In the genomic region with DNA sequence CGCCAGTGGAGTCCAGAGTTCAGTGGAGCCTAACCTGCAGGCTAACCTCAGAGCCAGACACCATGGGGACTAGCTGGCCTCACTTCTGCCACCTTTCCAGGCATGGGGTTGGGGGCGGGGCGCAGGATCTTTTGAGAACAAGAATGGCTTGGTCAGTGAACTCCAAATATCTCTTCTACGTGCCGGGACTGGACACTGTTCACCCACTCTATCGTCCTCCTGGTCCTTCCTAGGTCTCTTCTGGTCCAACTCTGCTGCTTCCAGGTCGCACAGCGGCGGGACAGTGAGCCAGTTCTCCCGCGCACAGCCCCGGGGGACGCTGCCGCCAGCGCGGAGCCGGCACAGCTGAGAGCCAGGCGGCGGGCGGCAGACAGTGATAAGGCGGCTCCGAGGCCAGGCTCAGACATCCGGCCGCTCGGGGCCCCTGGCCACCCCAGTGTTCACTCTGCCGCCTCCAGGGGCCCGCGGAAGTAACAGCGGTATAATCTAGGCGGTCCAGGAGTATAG, we compare ENCODE assay signal across 8 mouse cellular contexts. TPM values are rescaled to one million over a fixed set of nuclear protein-coding genes. Genes with fewer than 3 reads are reported as not detected.
A peak's percentile ranks its signal among the peaks of the same experiment; 100 is the strongest.
DNase-seq lines count a peak whose midpoint lies in the region; ATAC-seq lines count a peak whose summit lies in the region.

No protein-coding gene starts in this region.

- no peaks in the 10 kb centered on the region for H3K36me3 ChIP-seq in forebrain, embryonic 14.5 days (ENCODE audit: control insufficient read depth, insufficient read depth, low read length)
- no peaks in the 10 kb centered on the region for H3K36me3 ChIP-seq in hindbrain, embryonic 15.5 days
- no peaks in the 10 kb centered on the region for H3K36me3 ChIP-seq in liver, embryonic 13.5 days

- DNase-seq in 416B (ENCODE audit: low read depth) = peak; percentile 71
- peak; percentile 57 for DNase-seq in adrenal gland, adult 2 months
- peak; percentile 17 for DNase-seq in forebrain, embryonic 14.5 days (ENCODE audit: low spot score)
- peak; percentile 76 for DNase-seq in liver, embryonic 13.5 days
- peak; percentile 21 to 28 for DNase-seq in natural killer cell, adult 2 months (ENCODE audit: low spot score in 2 of 2)
- DNase-seq in left cerebral cortex, adult 9 months (ENCODE audit: low spot score in 2 of 2) = no peak
- DNase-seq in cerebellum, postnatal 36 days = no peak

- peaks cover 13% of the 10 kb centered on the region for H3K4me1 ChIP-seq in forebrain, embryonic 14.5 days (ENCODE audit: control insufficient read depth, insufficient read depth, low read length)
- peaks cover 20% of the 10 kb centered on the region for H3K4me1 ChIP-seq in hindbrain, embryonic 15.5 days (replicated peaks)
- H3K4me1 ChIP-seq in liver, embryonic 13.5 days (replicated peaks) = peaks cover 65% of the 10 kb centered on the region

- peak overlapping the region; percentile 43 for H3K4me2 ChIP-seq in forebrain, embryonic 14.5 days (ENCODE audit: low read length)
- H3K4me2 ChIP-seq in hindbrain, embryonic 15.5 days = peak overlapping the region; percentile 51
- H3K4me2 ChIP-seq in liver, embryonic 13.5 days = peak overlapping the region; percentile 70

- no peak overlapping the region for H3K27ac ChIP-seq in forebrain, embryonic 14.5 days (ENCODE audit: low read depth, low read length)
- H3K27ac ChIP-seq in hindbrain, embryonic 15.5 days (replicated peaks) = no peak overlapping the region
- peak overlapping the region; percentile 90 for H3K27ac ChIP-seq in liver, embryonic 13.5 days

- no peak for ATAC-seq in forebrain, embryonic 14.5 days
- no peak for ATAC-seq in hindbrain, embryonic 15.5 days (ENCODE audit: low FRiP score, low read depth)
- ATAC-seq in liver, embryonic 13.5 days (ENCODE audit: low read depth) = peak; percentile 93

- WGBS in forebrain, embryonic 14.5 days = 3% methylated on average over 30 of the region's 30 CpGs
- WGBS in hindbrain, embryonic 15.5 days = 4% methylated on average over 30 of the region's 30 CpGs
- WGBS in liver, embryonic 13.5 days (ENCODE audit: insufficient replicate concordance) = under 1% methylated on average over 30 of the region's 30 CpGs

- peak overlapping the region; percentile 41; the same call in 1 of the 2 replicates for H3K9ac ChIP-seq in forebrain, embryonic 14.5 days (ENCODE audit: low read length)
- H3K9ac ChIP-seq in hindbrain, embryonic 15.5 days = no peak overlapping the region
- H3K9ac ChIP-seq in liver, embryonic 13.5 days = peak overlapping the region; percentile 73

- no peaks in the 10 kb centered on the region for H3K9me3 ChIP-seq in forebrain, embryonic 14.5 days (replicated peaks; ENCODE audit: control insufficient read depth, low read length)
- H3K9me3 ChIP-seq in hindbrain, embryonic 15.5 days = no peaks in the 10 kb centered on the region
- H3K9me3 ChIP-seq in liver, embryonic 13.5 days (replicated peaks) = no peaks in the 10 kb centered on the region

- no peaks in the 10 kb centered on the region for H3K27me3 ChIP-seq in forebrain, embryonic 14.5 days (replicated peaks; ENCODE audit: control insufficient read depth, insufficient read depth, low read length)
- H3K27me3 ChIP-seq in hindbrain, embryonic 15.5 days = peaks cover 17% of the 10 kb centered on the region; the same call in 1 of the 2 replicates
- no peaks in the 10 kb centered on the region for H3K27me3 ChIP-seq in liver, embryonic 13.5 days

- H3K4me3 ChIP-seq in forebrain, embryonic 14.5 days (ENCODE audit: low read depth, low read length) = no peak overlapping the region
- H3K4me3 ChIP-seq in hindbrain, embryonic 15.5 days = peak overlapping the region; percentile 15; the same call in 1 of the 2 replicates
- H3K4me3 ChIP-seq in liver, embryonic 13.5 days (replicated peaks) = peak overlapping the region; percentile 46

RNA-seq across cellular contexts. Expression of a gene that starts 38.2 kb away (rescaled TPM):
- total RNA-seq in adrenal gland, adult 2 months (2021) = 10 to 100 TPM in 1 of 2 experiments, 1 to 10 TPM in 1; 6.0 to 12.9 TPM
- polyA plus RNA-seq in adrenal gland, adult 2 months (2012; rRNA removed) = 43.4 and 52.4 TPM in 2 replicates
- polyA plus RNA-seq in forebrain, embryonic 14.5 days (2014; fragmentation: Nextera tagmentation; extraction: Ambion mirVana) = 1.8 and 1.9 TPM in 2 replicates
- 2.5 and 2.6 TPM in 2 replicates for polyA plus RNA-seq in hindbrain, embryonic 15.5 days (2015; fragmentation: Nextera tagmentation; extraction: Ambion mirVana)
- 2.5 and 2.8 TPM in 2 replicates for polyA plus RNA-seq in liver, embryonic 13.5 days (2015; fragmentation: Nextera tagmentation; extraction: Ambion mirVana)

RNA-seq across cellular contexts. Expression of a gene that starts 56.9 kb away (rescaled TPM):
- under 1 TPM; 0.55 to 0.72 TPM for total RNA-seq in adrenal gland, adult 2 months (2021)
- 6.9 and 10.6 TPM in 2 replicates for polyA plus RNA-seq in adrenal gland, adult 2 months (2012; rRNA removed)
- not detected in 2 replicates for polyA plus RNA-seq in forebrain, embryonic 14.5 days (2014; fragmentation: Nextera tagmentation; extraction: Ambion mirVana)
- not detected in 2 replicates for polyA plus RNA-seq in hindbrain, embryonic 15.5 days (2015; fragmentation: Nextera tagmentation; extraction: Ambion mirVana)
- polyA plus RNA-seq in liver, embryonic 13.5 days (2015; fragmentation: Nextera tagmentation; extraction: Ambion mirVana) = not detected in 2 replicates

Comparison
In these comparisons a context has a peak if more than half of its experiments do, and no peak if none do; other contexts are left out.
1. DNase-seq: peak in 416B (single experiment), adrenal gland, adult 2 months (single experiment), forebrain, embryonic 14.5 days (single experiment), liver, embryonic 13.5 days (single experiment) and natural killer cell, adult 2 months (2 of 2); none in left cerebral cortex, adult 9 months (0 of 2) and cerebellum, postnatal 36 days (0 of 2).
2. RNA of a gene that starts 38.2 kb away (polyA plus RNA-seq): 43.4 to 52.4 TPM in adrenal gland, adult 2 months; 2.5 to 2.6 TPM in hindbrain, embryonic 15.5 days, 2.5 to 2.8 TPM in liver, embryonic 13.5 days and 1.8 to 1.9 TPM in forebrain, embryonic 14.5 days; every median in the first group is over 10 times any median in the second.
3. Peak in every context shown above with its lines, with median percentiles within 50 percentile points of each other: H3K4me2 ChIP-seq.